Mouse (Mus musculus): Measurements from ENCODE around the gene Hoxb5. TPM values are rescaled to one million over a fixed set of nuclear protein-coding genes. Genes with fewer than 3 reads are reported as not detected.

The Hoxb5 gene
- total RNA-seq, 2 experiments from 2014 or later: not detected

- no peak for DNase-seq (ENCODE audit: extremely low spot score in 1 of 2, low spot score in 1 of 2)
These were observed 31.6 kb upstream of the Hoxb5 start for GRCm38 (mm10) chr11:96271541-96272011.

GRCm38 (mm10) chr11:96272024-96272921 lies 30.9 kb upstream of the Hoxb5 start:
- DNase-seq (ENCODE audit: extremely low spot score in 1 of 2, low spot score in 1 of 2): no peak

- DNase-seq (ENCODE audit: extremely low spot score in 1 of 2, low spot score in 1 of 2): no peak
These were observed 28.7 kb upstream of the Hoxb5 start for GRCm38 (mm10) chr11:96274428-96274827.

GRCm38 (mm10) chr11:96275896-96276295 lies 27.2 kb upstream of the Hoxb5 start:
- DNase-seq (ENCODE audit: extremely low spot score in 1 of 2, low spot score in 1 of 2): no peak

- no peak for DNase-seq (ENCODE audit: extremely low spot score in 1 of 2, low spot score in 1 of 2)
These were observed 25.7 kb upstream of the Hoxb5 start for GRCm38 (mm10) chr11:96277151-96278044.

- no peak for DNase-seq (ENCODE audit: extremely low spot score in 1 of 2, low spot score in 1 of 2)
These were observed 24.8 kb upstream of the Hoxb5 start for GRCm38 (mm10) chr11:96278324-96278723.

GRCm38 (mm10) chr11:96278773-96279172 lies 24.4 kb upstream of the Hoxb5 start:
- peak; percentile 71 to 91 for DNase-seq (ENCODE audit: extremely low spot score in 1 of 2, low spot score in 1 of 2)

- no peak for DNase-seq (ENCODE audit: extremely low spot score in 1 of 2, low spot score in 1 of 2)
These were observed 23.5 kb upstream of the Hoxb5 start for GRCm38 (mm10) chr11:96279421-96280233.

- no peak for DNase-seq (ENCODE audit: extremely low spot score in 1 of 2, low spot score in 1 of 2)
These were observed 22.4 kb upstream of the Hoxb5 start for GRCm38 (mm10) chr11:96280399-96281378.

GRCm38 (mm10) chr11:96281396-96281795 lies 21.7 kb upstream of the Hoxb5 start:
- no peak for DNase-seq (ENCODE audit: extremely low spot score in 1 of 2, low spot score in 1 of 2)

- no peak for DNase-seq (ENCODE audit: extremely low spot score in 1 of 2, low spot score in 1 of 2)
These were observed 21.1 kb upstream of the Hoxb5 start, which contains the start of gene Hoxb8 for GRCm38 (mm10) chr11:96281855-96282570. TSS of gene Hoxb8 (plus strand) at chr11:96281905.

- no peak for DNase-seq (ENCODE audit: extremely low spot score in 1 of 2, low spot score in 1 of 2)
These were observed 20.2 kb upstream of the Hoxb5 start for GRCm38 (mm10) chr11:96282795-96283430.

GRCm38 (mm10) chr11:96284041-96284749 lies 18.9 kb upstream of the Hoxb5 start:
- DNase-seq (ENCODE audit: extremely low spot score in 1 of 2, low spot score in 1 of 2): no peak

- no peak for DNase-seq (ENCODE audit: extremely low spot score in 1 of 2, low spot score in 1 of 2)
These were observed 18.1 kb upstream of the Hoxb5 start for GRCm38 (mm10) chr11:96284774-96285734.

- DNase-seq (ENCODE audit: extremely low spot score in 1 of 2, low spot score in 1 of 2): no peak
These were observed 17.1 kb upstream of the Hoxb5 start, which contains the start of gene Hoxb7 for GRCm38 (mm10) chr11:96285771-96286738. TSS of gene Hoxb7 (plus strand) at chr11:96286623.

Data from layer of hippocampus, postnatal 25 days (tissue).